Mouse (Mus musculus): ENCODE results near the gene Lag3. TPM values are rescaled to one million over a fixed set of nuclear protein-coding genes. Genes with fewer than 3 reads are reported as not detected.
"Not testable (repeated sequence)": the region's sequence is repeated elsewhere in the genome, so short reads cannot be mapped to it uniquely, and the experiment has no call there.

Lag3 gene
- polyA plus RNA-seq, 1 experiment from 2014 or later, result 4.0 TPM

GRCm38 (mm10) chr6:124894113-124894512 is 17.4 kb downstream of the Lag3 start:
- not testable (repeated sequence) for H3K36me3 ChIP-seq; H3K27ac ChIP-seq (replicated peaks); ATAC-seq (ENCODE audit: insufficient number of reproducible peaks, low FRiP score, low TSS enrichment, low read depth); H3K27me3 ChIP-seq; H3K4me1 ChIP-seq; H3K4me3 ChIP-seq (replicated peaks); H3K9ac ChIP-seq; H3K4me2 ChIP-seq (replicated peaks); H3K9me3 ChIP-seq (replicated peaks)
- 87% methylated on average over 2 of the region's 2 CpGs for WGBS

DNA sequence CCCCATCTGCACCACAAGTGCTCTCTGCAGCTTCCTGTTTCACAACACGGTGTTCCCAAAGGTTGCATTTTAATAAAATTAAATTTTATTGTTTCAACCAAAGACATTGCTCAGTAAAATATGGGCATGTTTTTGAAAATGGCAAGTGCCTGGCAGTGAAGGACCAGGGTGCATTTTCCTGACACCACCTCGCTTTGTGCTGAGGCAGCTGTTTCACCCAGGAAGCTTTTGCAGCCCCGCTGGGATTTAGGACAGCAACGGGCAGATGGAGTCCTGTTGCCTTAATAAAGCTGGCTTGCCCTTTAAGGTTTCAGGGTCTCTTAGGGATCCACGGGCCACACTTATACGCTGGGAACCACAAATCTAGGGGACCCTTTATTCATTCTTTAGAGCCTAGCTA is 20.5 kb downstream of the Lag3 start:
- Histone ChIP-seq H3K36me3 (no peaks in the 10 kb centered on the region), H3K9me3 (replicated peaks) (no peaks in the 10 kb centered on the region), H3K27ac (replicated peaks) (no peak overlapping the region), H3K27me3 (no peaks in the 10 kb centered on the region), H3K4me3 (replicated peaks) (no peak overlapping the region), H3K4me1 (no peaks in the 10 kb centered on the region), H3K4me2 (replicated peaks) (no peak overlapping the region), H3K9ac (no peak overlapping the region)
- 60% methylated on average over 6 of the region's 6 CpGs for WGBS
- no peak for ATAC-seq (ENCODE audit: insufficient number of reproducible peaks, low FRiP score, low TSS enrichment, low read depth)

DNA sequence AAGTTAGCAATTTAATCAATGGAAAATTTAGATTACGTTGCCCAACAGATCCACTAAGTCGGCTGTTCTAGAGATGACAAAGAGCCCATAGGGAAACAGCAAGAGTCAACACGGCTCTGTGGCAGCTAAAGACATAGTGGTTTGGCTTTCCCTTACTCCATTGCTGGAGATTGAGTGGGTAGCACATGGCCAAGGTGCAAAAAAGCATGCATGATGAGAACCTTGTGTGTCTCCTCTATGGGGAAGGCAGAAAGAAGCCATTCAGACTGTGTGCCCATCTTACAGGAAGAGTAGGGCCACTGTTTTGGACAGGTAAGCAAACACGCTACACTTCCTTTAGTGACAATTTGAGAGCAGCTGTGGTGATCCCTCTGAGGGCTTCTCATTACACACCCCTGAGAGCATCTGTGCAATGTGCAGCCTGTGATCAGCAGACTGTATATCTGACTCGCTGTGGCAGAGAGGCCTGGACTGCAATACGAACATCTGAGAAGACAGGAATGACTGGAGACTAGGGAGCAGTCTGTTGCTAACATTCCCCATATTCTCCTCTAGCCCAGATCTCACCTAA is 22.9 kb downstream of the Lag3 start:
- WGBS, result 82% methylated on average over 6 of the region's 6 CpGs
- Histone ChIP-seq H3K4me2 (replicated peaks) (no peak overlapping the region), H3K27ac (replicated peaks) (no peak overlapping the region), H3K27me3 (no peaks in the 10 kb centered on the region), H3K4me3 (replicated peaks) (no peak overlapping the region), H3K36me3 (no peaks in the 10 kb centered on the region), H3K4me1 (no peaks in the 10 kb centered on the region), H3K9ac (no peak overlapping the region), H3K9me3 (replicated peaks) (no peaks in the 10 kb centered on the region)
- no peak for ATAC-seq (ENCODE audit: insufficient number of reproducible peaks, low FRiP score, low TSS enrichment, low read depth)

GRCm38 (mm10) chr6:124887986-124888385 is 23.5 kb downstream of the Lag3 start, which contains the start of gene Cd4:
Gene Cd4 (minus strand): TSS chr6:124888221.
- Histone ChIP-seq H3K4me2 (replicated peaks) (no peak within 1 kb of the TSS), H3K9me3 (replicated peaks) (no peaks in the 10 kb centered on the region), H3K27ac (replicated peaks) (no peak within 1 kb of the TSS), H3K27me3 (no peaks in the 10 kb centered on the region), H3K4me1 (no peaks in the 10 kb centered on the region), H3K4me3 (replicated peaks) (no peak within 1 kb of the TSS), H3K36me3 (no peaks in the 10 kb centered on the region), H3K9ac (no peak within 1 kb of the TSS)
- 81% methylated on average over 9 of the region's 9 CpGs for WGBS
- ATAC-seq (ENCODE audit: insufficient number of reproducible peaks, low FRiP score, low TSS enrichment, low read depth), result no peak

- Histone ChIP-seq H3K9me3 (replicated peaks) (no peaks in the 10 kb centered on the region), H3K4me2 (replicated peaks) (no peak overlapping the region), H3K9ac (no peak overlapping the region), H3K4me1 (no peaks in the 10 kb centered on the region), H3K36me3 (no peaks in the 10 kb centered on the region), H3K4me3 (replicated peaks) (no peak overlapping the region), H3K27me3 (no peaks in the 10 kb centered on the region), H3K27ac (replicated peaks) (no peak overlapping the region)
- ATAC-seq (ENCODE audit: insufficient number of reproducible peaks, low FRiP score, low TSS enrichment, low read depth), result no peak
- 81% methylated on average over 8 of the region's 8 CpGs for WGBS
Measured at GRCm38 (mm10) chr6:124885956-124886381, 25.5 kb downstream of the Lag3 start.

DNA sequence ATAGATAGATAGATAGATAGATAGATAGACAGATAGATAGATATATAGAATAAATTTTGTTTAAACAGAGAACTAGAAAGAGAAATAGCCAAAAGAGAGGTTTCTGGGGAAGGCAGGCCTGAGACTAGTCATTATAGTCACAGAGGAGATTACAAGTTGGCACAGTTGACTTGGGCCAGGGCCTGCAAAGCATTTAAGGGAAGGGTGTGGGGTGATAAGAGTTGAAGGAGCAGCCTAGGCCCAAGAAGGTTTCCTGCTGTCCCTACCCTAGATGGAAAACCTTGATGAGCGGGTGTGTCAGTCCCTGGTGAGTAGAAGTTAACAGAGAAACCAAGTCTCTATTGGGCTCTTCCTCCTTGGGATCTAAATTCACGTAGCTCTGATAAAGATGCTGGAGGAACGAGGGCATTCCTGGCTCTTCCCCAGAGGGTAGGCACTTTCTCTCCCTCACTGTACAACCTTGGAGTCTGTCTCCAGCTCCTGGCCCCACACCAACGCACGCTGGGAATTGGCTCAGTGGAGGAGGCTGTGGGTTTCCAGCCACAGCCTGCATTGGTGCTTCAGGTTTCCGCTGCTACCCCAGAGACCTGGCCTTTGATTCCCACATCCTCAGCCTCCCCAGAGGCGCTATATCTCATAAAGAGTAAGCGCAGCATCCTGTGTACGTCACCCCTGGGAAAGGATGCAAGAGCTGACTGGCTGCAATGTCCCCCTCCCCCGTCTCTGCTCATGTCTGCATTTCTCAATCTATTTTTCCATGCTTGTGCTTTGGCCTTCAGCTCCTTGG is 26.6 kb downstream of the Lag3 start:
- Histone ChIP-seq H3K27ac (replicated peaks) (no peak overlapping the region), H3K27me3 (no peaks in the 10 kb centered on the region), H3K9ac (no peak overlapping the region), H3K9me3 (replicated peaks) (no peaks in the 10 kb centered on the region), H3K36me3 (no peaks in the 10 kb centered on the region), H3K4me3 (replicated peaks) (no peak overlapping the region), H3K4me2 (replicated peaks) (no peak overlapping the region), H3K4me1 (no peaks in the 10 kb centered on the region)
- ATAC-seq (ENCODE audit: insufficient number of reproducible peaks, low FRiP score, low TSS enrichment, low read depth), result no peak
- WGBS, result 69% methylated on average over 10 of the region's 10 CpGs

GRCm38 (mm10) chr6:124883351-124883750 is 28.2 kb downstream of the Lag3 start:
- H3K27me3 ChIP-seq, result no peaks in the 10 kb centered on the region
- H3K27ac ChIP-seq (replicated peaks), result no peak overlapping the region
- H3K4me1 ChIP-seq, result no peaks in the 10 kb centered on the region
- H3K4me3 ChIP-seq (replicated peaks), result no peak overlapping the region
- no peak for ATAC-seq (ENCODE audit: insufficient number of reproducible peaks, low FRiP score, low TSS enrichment, low read depth)
- no peaks in the 10 kb centered on the region for H3K36me3 ChIP-seq
- H3K4me2 ChIP-seq (replicated peaks), result no peak overlapping the region
- H3K9me3 ChIP-seq (replicated peaks), result no peaks in the 10 kb centered on the region
- H3K9ac ChIP-seq, result no peak overlapping the region
- WGBS, result 75% methylated on average over 10 of the region's 10 CpGs

DNA sequence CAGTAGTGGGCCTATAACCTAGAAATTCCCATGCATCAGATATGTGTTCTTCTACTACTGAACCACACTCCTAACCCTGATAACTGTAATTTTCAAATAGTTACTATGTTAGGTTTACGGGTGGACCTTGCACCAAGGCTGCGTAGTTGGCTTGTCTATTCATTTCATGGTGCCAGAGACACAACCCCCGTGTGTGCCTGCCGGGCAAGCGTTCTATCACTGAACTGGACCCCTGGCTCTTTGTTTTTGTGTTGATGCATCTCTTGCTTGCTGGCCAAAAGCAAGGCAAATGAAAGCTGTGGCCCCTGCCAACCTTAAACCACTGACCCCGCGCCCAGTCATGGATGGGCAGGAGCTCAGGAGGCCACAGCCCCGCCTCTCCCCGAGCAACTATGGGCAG is 29.7 kb downstream of the Lag3 start:
- no peaks in the 10 kb centered on the region for H3K36me3 ChIP-seq
- no peak overlapping the region for H3K27ac ChIP-seq (replicated peaks)
- WGBS, result 84% methylated on average over 9 of the region's 9 CpGs
- H3K9me3 ChIP-seq (replicated peaks), result no peaks in the 10 kb centered on the region
- no peaks in the 10 kb centered on the region for H3K27me3 ChIP-seq
- ATAC-seq (ENCODE audit: insufficient number of reproducible peaks, low FRiP score, low TSS enrichment, low read depth), result no peak
- H3K4me2 ChIP-seq (replicated peaks), result no peak overlapping the region
- no peak overlapping the region for H3K4me3 ChIP-seq (replicated peaks)
- no peaks in the 10 kb centered on the region for H3K4me1 ChIP-seq
- H3K9ac ChIP-seq, result no peak overlapping the region

GRCm38 (mm10) chr6:124879390-124879789 is 32.1 kb downstream of the Lag3 start:
- Histone ChIP-seq H3K36me3 (no peaks in the 10 kb centered on the region), H3K27me3 (no peaks in the 10 kb centered on the region), H3K4me1 (no peaks in the 10 kb centered on the region), H3K9ac (no peak overlapping the region), H3K27ac (replicated peaks) (no peak overlapping the region), H3K4me3 (replicated peaks) (no peak overlapping the region), H3K9me3 (replicated peaks) (no peaks in the 10 kb centered on the region), H3K4me2 (replicated peaks) (no peak overlapping the region)
- no peak for ATAC-seq (ENCODE audit: insufficient number of reproducible peaks, low FRiP score, low TSS enrichment, low read depth)
- 49% methylated on average over 6 of the region's 6 CpGs for WGBS

DNA sequence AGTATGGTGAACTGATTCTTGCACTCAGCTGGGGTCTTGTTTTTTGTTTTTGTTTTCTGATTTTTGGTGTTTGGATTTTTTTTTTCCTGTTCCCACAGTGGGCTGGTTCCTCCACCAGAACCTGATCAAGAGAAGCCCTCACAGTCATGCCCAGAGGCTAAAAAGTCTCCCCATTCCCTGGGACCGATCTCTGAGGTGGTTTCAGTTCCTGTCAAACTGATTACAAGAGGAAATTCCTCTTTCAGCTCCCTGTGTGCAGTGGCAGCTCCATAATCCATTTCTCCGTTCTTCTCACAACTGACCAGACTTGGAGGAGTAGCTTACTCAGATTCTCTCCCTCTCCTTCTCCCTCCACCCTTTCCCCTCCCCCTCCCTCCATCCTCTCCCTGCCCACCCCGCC is 37.2 kb downstream of the Lag3 start:
- no peaks in the 10 kb centered on the region for H3K4me1 ChIP-seq
- no peak overlapping the region for H3K9ac ChIP-seq
- H3K36me3 ChIP-seq, result no peaks in the 10 kb centered on the region
- no peaks in the 10 kb centered on the region for H3K9me3 ChIP-seq (replicated peaks)
- no peak overlapping the region for H3K4me3 ChIP-seq (replicated peaks)
- H3K4me2 ChIP-seq (replicated peaks), result no peak overlapping the region
- WGBS, result 25% methylated on average over 3 of the region's 3 CpGs
- ATAC-seq (ENCODE audit: insufficient number of reproducible peaks, low FRiP score, low TSS enrichment, low read depth), result no peak
- H3K27ac ChIP-seq (replicated peaks), result no peak overlapping the region
- H3K27me3 ChIP-seq, result no peaks in the 10 kb centered on the region

DNA sequence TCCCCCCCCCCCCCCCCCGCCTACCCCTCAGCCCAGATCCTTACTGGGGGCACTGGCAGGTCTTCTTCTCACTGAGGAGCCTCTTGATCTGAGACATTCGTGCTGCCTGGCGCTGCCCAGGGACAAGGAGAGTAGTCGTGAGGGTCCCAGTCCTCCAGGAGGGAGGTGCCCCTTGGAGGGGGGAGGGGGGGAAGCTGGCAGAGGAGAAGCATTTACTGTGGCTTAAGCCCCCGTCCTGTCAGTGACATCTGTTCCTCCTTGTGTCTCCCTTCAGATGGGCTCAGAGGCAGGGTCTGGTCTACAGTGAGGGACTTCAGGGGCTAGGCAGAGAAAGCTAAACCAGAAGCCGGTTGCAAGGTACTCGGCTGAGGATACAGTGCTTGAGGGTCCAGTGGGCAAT is 44.9 kb downstream of the Lag3 start:
- 45% methylated on average over 6 of the region's 7 CpGs for WGBS
- H3K27me3 ChIP-seq, result no peaks in the 10 kb centered on the region; the same call in none of the 2 replicates
- H3K4me3 ChIP-seq (replicated peaks), result no peak overlapping the region
- ATAC-seq (ENCODE audit: insufficient number of reproducible peaks, low FRiP score, low TSS enrichment, low read depth), result no peak
- H3K36me3 ChIP-seq, result no peaks in the 10 kb centered on the region
- no peak overlapping the region for H3K4me2 ChIP-seq (replicated peaks)
- H3K27ac ChIP-seq (replicated peaks), result no peak overlapping the region
- no peaks in the 10 kb centered on the region for H3K9me3 ChIP-seq (replicated peaks)
- H3K9ac ChIP-seq, result no peak overlapping the region
- H3K4me1 ChIP-seq, result peaks cover 27% of the 10 kb centered on the region
